Mouse (Mus musculus): ENCODE data around the gene Tex14.

GRCm38 (mm10) chr11:87454035-87454690 is 49.3 kb downstream of the Tex14 start:
- no peak for TF ChIP-seq CTCF (IDR thresholded peaks at IDR 0.05; ENCODE audit: borderline replicate concordance, extremely low read depth, insufficient read depth, insufficient read length)
- TF ChIP-seq POLR2A (IDR thresholded peaks at IDR 0.05; ENCODE audit: borderline replicate concordance, extremely low read depth, insufficient read depth, insufficient read length, poor library complexity, severe bottlenecking) = no peak
